Mouse (Mus musculus) layer of hippocampus, adult 9-11 months (tissue): ENCODE measurements around the gene U2af2.

Experiments
- DNase-seq: peaks from one replicate; pipeline ENCODE4 v3.0.0; 2022

U2af2 gene

GRCm38 (mm10) chr7:5125549-5126406 is 63.8 kb downstream of the U2af2 start, which contains the start of gene Rasl2-9:
Gene Rasl2-9 (minus strand): TSS chr7:5125950.
- DNase-seq: peak; percentile 78
